Mouse (Mus musculus) T-helper 17 cell (primary cell): ENCODE data around the gene Chn2.

Experiments
- in situ Hi-C, 2 experiments: fragments of 300-600 bp; cut with MboI, MseI; formaldehyde crosslinking; loops; 1 replicate in 1 of 2; 2 replicates in 1 of 2; pipeline ENCODE4 v1.15.1; 2025; ENCODE audit warnings: high pct_unique_total_duplicates in 2 of 2

Chn2 gene

DNA sequence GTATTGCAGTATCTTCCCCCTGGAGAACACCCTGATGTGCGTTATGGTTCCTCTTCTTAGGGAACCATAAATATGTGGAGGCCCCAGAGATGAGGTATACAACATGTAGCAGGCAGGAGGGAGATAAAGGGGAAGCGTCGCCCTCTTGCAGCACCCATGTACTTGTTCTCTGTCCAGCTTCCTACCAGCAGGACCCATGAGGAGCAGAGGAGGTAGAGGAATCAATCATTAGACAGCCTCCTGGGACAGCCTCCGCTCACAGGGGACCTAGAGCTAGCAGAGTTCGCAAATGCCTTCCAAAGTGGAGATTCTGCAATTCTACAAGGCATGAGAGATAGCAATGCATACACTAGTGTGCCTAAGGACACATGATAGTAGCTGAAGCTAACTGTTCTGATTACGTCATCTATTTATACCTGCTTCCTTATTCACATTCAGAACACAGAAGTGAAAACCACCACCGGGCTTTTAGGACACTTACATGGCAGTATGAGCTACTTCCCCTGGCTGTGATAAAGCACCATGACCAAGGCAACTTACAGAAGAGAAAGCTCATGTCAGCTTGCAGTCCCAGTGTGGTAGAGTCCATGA lies 77.7 kb downstream of the Chn2 start:
- in situ Hi-C loops: no loop called here

DNA sequence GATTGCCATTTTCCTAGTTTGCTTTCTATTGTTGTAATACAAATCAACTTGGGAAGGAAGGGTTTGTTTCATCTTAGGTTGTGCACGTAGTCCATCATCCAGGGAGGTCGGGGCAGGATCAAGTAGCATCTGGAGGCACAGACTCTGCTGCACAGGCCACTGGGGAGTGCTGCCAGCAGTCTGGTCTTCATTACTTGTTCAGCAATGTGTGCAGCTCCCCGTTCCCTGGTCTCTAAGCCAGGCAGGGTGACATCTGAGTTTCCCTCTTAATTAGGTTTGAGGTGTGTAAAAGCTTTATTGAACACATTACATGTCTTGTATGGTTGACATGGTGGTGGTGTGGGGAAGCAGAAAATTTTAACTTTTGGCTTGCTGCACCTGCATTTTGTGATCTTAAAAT lies 79.0 kb downstream of the Chn2 start:
- in situ Hi-C loops: no loop called here

DNA sequence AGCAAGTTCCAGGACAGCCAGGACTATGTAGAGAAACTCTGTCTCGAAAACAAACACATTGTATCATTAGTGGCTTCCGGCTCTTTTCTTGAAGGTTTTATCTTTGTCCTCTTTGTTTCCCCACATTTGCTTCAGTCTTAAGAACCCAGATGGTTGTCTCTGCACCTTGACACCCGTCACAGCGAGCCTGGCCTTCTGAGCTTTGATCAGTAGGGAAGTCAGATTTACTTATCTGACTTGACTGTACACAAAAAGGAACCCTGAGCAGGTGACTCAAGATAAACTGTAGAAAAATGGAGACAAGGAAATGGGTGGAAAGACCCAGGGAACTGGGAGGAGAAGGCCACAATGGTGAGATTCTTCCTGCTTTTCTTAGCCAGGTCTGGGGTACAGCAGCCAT lies 79.5 kb downstream of the Chn2 start:
- in situ Hi-C loops: no loop called here

DNA sequence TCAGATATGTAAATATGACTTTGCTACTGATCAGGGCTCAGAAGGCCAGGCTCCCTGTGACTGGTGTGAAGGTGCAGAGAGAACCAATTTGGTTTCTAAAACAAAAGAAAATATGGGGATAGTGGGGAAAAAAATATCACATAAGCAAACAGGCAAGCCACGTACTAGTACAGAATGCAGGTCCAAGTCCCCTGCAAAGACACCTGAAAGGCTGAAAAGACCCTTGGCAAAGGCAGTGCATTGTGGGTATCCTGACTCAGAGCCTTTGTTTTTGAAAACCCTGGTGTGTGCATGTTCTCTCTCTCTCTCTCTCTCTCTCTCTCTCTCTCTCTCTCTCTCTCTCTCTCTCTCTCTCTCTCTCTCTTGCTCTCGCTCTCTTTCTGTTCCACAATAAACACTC lies 80.1 kb downstream of the Chn2 start:
- in situ Hi-C loops: no loop called here

DNA sequence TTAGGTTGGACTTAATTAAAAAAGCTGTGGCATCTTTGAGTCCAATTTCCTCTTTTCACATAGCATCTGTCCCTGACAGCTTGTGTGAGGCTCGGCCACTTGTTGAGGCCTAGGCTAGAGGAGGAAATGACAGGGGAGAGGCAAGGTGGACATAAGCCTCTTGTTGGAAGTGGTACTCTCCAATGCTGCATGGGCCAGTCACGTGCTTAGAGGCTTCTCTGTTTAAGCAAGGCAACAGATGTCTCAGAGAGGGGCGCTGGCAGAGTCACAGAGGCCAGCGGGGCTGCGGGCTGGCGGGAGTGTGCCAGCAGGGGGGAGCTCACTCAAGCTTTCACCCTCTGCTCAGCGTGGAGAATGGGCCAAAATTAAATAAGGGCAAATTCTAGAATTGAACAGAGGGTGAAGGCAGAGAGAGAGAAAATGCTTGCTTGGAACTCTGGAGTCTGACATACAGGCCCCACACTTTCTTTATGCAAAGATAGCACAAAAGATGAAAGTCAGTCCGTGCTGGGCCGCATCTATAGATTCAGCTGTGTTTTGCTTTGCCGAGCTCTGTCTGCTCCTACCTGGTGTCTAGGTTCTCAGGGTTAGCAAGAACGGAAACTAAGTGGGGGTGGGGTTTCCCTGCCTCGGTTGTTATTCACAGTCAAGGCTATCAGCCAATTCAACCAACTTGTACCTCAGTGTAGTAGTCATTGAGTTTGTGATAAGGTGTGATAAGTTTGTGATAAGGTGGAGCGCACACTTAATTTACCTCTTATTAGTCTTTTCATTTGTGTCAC lies 80.7 kb downstream of the Chn2 start:
- in situ Hi-C loops: no loop called here

DNA sequence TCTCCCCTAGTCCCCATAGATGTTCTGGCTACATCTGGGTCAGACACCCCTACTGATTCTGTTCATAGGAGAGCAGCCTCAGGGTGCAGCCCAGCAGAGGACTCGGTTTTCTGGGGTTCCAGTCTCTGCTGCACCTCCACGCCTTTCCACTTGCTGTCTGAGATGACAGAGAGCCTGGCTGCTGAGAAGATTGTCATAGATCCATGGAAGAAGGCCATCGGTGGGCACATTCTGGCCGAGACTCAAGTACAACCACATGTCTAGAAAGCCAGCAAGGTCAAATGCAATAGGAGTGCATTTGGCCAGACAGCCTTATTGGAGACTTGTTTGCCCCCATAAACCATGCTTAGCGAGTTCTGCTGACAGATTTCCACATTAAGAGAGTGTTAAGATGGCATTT lies 81.5 kb downstream of the Chn2 start:
- in situ Hi-C loops: no loop called here

DNA sequence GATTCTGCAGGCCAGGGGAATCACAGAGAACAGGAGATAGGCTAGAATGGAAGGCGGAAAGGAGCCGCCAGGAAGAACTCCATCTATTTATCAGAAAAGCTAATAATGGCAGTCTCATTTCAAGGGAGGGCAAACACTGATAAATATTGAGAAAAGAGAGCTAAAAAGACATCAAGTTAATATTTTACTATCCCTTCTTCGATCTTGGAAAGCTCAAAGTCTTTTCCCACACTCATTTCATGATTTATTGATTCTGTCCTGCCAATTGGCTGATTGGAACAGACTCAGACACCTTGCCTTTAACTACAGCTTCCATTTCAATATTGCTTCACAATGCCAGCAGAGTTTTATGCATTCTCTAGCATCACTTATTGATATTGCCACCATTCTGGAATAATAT lies 85.2 kb downstream of the Chn2 start:
- in situ Hi-C loops: no loop called here

DNA sequence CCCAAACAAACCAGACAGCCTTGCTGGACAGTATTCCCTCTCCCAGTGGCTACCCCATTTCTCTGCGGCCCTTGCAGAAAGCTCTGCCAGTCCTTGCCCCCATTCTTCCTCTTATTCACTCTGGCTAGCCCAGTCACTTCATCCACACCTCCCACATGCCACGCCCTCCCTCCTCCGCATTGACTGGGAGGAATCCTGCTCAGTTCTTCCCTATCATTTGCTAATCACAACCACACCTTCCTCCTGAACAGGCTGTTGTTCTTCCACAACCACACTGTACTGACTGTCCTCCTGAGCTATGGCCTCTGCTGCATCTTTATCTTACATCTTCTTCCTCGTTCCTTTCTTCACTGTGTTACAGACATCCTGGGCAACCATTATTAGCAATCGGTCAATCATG lies 86.2 kb downstream of the Chn2 start:
- in situ Hi-C loops: no loop called here

DNA sequence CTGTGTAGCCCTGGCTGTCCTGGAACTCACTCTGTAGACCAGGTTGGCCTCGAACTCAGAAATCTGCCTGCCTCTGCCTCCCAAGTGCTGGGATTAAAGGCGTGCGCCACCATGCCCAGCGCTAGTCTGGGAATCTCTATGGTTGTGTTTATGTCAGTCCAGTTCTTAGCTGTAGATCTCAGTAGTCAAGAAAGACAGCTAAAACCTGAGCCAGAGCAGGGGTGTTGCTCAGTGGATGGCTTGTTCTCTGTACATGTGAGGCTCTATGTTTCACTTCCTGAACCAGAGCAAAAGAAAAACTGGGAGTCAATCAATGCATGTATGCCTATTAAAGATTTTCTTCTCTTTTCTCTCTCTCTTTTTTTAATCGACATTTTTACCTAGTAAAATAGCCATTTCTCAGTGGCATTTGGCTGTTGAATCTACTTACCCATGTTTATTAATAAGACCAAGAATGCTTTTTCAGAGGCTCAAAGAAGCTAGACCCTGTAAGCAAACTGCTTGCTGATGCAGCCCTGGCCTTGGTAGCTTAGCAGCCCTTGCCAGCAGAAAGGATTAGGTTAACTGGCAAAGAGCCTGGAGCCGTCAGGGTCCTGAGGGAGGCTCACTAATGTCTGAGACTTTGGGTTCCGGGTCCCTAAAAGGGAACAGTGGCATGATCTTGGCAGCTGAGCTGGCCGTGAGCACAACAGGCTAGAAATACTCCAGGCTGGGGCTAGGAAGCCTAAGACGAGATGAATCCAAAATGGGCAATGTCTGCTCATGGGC lies 87.1 kb downstream of the Chn2 start:
- in situ Hi-C loops: no loop called here

DNA sequence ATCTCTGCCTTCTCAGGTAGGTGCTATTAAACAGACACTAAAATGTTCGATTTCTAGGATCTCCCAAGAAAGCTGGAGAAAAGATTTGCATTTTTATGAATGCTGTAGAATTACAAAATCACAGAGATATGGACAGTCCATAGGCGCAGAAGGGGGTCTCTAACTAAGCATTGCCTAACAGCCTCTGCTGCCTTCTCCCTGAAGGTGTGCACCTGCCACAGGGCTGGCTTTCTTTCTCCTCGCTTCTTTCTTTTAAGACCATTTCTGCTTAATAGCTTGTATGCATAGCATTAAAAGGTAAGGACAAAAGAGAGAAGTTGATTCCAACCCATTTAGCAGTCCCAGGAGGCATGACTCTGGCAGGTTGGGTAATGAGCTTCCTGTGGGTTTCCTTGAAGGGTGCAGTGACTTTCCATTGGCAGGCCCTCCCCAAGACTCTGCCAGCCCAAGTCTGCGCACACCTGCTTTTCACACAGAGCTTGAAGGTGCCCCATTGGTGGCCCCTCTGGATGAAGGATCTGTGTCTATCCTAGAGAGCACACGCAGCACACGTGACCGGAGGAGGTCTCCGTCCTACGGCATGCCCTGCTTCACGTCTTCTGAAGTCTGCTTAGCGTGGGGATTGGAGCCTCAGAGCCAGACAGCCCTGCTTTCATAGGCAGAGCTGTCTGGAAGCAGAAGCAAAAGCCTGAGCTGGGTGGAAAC lies 87.8 kb downstream of the Chn2 start:
- in situ Hi-C loops: no loop called here

DNA sequence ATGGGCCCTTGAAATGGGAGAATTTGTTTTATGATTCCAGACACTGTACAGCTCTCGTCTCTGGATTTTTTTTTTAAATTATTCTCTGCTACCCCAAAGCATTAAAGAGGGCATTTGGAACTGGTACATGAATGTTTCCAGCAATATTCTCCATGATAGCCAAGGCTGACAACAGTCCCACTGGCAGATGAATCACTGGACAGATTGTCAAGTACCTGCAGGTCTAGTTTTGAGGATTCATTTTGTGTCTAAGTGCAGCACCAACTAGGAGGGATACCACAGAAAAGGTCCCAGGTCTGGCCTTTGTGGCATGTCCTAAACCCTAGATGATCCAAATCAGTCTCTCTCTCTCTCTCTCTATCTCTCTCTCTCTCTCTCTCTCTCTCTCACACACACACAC lies 89.3 kb downstream of the Chn2 start:
- in situ Hi-C loops: no loop called here

DNA sequence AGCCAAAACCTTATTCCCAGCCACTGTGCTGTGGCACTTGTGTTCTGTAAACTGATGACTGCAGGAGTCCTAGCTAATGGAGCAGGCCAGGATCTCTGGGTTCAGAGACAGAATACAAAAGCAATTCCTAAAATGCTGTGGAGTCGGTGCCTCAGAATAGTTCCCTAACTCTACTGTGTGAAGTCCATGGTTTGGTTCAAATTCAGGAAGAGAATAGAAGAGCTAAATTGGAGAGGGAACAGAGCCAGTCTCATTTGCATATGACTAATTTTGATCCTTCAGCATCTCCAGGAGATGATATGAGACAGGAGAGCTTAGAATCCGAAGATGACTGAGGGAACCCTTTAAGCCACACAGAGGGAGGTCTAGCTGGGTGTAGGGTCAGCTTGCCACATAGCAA lies 90.2 kb downstream of the Chn2 start:
- in situ Hi-C loops: no loop called here

DNA sequence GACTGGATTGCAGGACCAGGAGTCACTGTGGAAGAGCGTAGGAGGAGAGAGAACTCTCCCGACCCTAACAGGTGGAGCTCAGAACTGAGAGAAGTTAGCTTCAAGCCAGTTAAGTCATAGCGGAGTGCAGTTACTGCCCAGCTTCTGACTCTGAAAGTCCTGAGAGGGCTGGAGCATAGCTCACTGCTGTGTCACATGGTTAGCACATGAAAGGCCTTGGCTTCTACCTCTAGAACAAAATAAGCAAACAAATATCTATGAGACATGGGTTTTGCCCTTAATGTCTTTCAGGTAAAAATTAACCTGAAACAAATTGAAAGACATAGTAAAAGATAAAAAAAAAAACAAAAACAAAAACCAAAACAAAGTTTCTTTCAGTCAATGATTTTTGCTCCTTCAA lies 91.5 kb downstream of the Chn2 start:
- in situ Hi-C loops: no loop called here

DNA sequence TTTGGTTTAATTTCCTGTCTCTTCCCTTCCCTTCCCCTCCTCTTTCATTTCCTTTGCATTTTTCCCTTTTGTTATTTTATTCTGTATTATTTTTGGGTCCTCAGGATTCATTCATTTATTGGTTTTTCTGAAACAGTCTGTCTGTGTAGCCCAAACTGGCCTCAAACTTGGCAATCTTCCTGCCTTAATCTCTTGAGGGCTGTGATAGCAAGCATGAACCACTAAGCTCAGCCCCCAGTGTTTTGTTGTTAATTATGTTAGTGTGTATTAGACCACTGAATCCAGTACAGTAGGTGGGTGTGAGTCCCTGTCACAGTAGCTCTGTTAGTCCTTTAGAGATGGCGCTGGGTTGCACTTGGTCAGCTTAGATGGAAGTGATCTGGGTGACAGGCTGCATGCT lies 93.2 kb downstream of the Chn2 start:
- in situ Hi-C loops: no loop called here

DNA sequence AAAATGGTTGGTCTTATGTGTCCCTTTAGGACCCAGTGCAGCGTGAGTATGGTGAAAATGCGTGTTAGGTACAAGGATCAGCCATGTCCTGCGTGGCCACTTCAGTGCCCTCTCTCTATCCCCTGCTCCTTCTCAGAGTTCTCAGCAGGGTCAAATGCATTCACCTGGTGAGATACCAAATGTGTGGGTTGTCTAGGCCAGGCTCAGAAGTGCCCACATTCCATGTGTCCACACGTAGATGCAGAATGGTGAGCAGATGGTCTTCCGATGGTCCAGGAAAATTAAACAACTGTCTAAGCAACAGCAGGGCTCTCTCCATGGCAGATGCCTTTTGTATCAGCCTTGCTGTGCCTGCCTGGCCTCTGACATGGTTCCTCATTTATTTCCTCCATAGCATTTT lies 93.9 kb downstream of the Chn2 start:
- in situ Hi-C loops: no loop called here

DNA sequence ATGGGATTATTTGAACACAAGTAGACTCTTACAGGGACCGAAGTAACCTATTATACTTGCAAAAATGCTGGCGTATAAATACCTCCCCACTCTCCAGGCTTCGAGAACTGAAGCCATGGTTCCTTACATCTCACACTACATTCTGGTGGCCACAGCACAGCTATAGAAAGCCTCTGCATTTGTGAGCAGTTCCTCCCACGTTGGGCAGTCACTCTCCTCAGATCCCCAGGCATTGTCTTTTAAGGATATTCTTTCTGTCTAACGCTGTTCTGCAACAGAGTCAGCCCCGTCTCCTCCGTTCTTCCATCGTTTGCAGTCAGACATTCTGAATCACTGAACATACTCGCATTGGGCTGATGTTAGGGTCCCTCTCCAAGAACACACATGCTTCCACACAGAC lies 98.8 kb downstream of the Chn2 start:
- in situ Hi-C loops: no loop called here

DNA sequence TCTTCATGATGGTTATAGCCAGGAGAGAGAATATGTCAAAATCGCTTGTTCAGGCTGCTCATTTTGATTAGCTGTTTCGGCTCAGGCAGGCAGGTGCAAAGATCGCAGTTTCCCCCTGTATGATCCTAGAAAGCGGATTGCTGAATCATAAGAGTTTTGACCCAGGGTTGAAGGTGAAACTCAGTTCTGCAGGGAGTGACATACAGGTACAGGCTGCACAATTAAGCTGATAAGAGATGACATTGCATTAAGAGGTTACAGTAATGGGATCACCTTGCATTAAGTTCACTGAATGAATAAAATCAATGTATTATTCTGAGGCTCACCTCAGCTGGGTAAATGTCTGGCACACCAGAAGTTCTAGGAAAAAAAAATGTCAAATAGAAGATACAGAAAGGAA lies 101.1 kb downstream of the Chn2 start:
- in situ Hi-C loops: no loop called here

DNA sequence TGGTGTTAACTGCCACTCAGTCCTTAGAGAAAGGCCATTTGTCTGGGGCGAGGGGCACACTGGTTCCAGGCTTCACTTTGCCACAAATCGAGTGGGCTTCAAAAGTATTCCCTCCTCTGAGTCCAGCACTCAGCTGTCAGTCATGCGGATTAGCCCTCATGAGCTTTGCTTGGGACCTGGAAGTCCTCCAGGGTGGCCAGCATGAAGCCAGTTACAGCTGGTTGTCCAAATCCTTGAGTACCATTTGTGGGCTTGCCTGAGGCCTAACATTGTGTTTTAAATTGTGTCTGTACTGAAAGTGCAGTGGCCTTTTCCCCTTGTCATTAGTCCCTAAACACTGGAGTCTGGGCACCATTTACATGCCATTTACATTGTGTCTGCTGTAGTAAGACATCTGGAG lies 101.8 kb downstream of the Chn2 start:
- in situ Hi-C loops: no loop called here

DNA sequence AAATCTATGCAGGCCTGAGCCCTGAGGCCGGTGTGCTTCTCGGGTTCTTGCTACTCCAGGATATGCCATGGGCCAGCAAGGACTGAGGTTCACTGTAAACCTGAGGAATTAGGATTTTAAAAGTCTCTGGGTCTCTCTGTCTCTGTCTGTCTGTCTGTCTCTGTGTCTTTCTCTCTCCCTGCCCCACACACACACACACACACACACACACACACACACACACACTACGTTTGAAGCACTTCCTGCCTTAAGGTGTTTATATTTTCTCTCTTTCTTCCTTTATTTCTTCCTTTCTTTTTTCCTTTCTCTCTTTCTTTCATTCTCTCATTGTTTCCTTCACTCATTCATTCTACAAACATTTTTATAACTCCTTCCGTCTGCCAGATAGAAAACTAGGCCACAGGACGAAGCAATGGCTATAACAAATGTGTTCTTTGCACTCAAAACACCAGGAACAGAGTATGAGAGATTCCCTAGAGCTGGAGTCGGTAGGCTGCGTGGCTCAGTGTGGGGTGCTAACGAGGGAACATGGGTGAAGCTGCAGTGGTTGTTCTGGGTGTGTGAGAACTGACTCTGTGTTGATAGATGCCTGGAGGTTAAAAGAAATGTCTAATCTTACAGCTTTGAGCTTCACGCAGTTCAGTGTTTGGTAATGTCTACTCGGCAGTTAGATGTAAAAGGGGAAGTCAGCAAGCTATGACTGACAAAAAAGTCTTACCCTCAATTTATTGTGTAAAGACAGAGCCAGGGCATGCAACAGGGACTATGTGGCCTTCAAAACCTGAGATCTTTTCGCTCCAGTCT lies 103.7 kb downstream of the Chn2 start:
- in situ Hi-C loops: no loop called here

DNA sequence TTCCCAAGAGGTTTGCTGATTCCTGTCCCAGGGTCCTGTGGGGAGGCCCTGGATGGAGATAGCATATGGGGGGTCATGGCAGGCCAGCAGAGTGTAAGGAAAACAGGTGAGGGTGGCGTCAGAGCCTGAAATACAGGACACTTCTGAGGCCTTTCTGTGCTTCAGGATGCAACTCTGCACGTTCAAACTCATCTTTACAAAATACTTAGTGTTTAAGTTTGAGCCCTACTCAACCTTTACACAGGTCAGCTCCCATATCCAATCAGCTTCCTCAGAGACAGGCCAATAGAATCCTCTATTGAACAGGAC lies 104.3 kb downstream of the Chn2 start:
- in situ Hi-C loops: no loop called here

DNA sequence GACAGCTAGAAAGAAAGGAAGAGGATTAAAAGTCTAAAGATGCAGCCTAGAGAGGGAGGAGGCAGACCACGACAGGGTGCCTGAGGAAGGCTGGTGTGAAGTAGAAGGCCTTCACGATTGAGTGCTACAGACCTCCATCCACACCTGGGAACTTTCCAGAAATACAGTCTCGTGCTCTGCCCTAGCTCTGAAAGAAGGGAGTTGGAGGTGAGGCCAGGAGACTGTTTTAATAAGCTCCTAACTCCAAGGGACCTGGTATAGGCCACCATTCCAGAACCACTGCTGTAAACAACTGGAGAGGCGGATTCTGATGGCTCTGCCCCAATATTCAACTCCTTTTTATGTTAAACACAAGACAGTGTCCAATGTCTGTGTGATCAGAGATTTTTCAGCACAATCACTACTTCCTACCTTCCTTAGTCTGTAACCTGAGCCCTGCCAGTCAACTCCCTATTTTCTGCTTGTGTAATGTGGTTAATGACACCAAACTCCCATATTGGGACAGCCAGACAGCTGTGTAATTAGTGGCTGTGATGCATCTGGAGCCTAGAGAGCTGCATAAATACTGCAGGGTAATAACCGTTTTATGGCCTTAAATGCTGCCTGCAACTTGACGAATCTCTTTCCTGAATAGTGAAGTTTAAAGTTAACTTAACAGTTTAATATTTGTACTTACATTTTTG lies 109.6 kb downstream of the Chn2 start:
- in situ Hi-C loops: no loop called here
